Mouse (Mus musculus) forebrain, embryonic 14.5 days (tissue): ENCODE measurements around the gene Ceacam16. TPM values are rescaled to one million over a fixed set of nuclear protein-coding genes. Genes with fewer than 3 reads are reported as not detected.

Experiments used
- ATAC-seq: fragments of 200-750 bp; cut with Nextera tagmentation; 2 replicates; pipeline ENCODE4 v1.8.0; 2017; ENCODE audit warnings: mild to moderate bottlenecking, moderate library complexity
- DNase-seq: peaks from one replicate; pipeline ENCODE4 v3.0.0-alpha.2; 2015; ENCODE audit warnings: low spot score
- H3K27ac ChIP-seq: fragments of 300-500 bp; sonication (generic); 2 replicates; pipeline ENCODE4 v1.5.1; 2014; ENCODE audit warnings: low read depth, mild to moderate bottlenecking, control low read depth, low read length, moderate library complexity
- H3K27me3 ChIP-seq: fragments of 300-500 bp; sonication (generic); replicated peaks from 2 replicates; pipeline ENCODE4 v1.6.1; 2014; ENCODE audit warnings: low read length, control low read depth, mixed read lengths; ENCODE audit not compliant: control insufficient read depth, insufficient read depth
- H3K36me3 ChIP-seq: fragments of 300-500 bp; sonication (generic); 2 replicates; pipeline ENCODE4 v1.6.1; 2014; ENCODE audit warnings: low read length, control low read depth; ENCODE audit not compliant: control insufficient read depth, insufficient read depth
- H3K4me1 ChIP-seq: fragments of 300-500 bp; sonication (generic); 2 replicates; pipeline ENCODE4 v1.6.1; 2014; ENCODE audit warnings: antibody characterized with exemption, low read length, control low read depth; ENCODE audit not compliant: control insufficient read depth, insufficient read depth
- H3K4me2 ChIP-seq: fragments of 300-500 bp; sonication (generic); 2 replicates; pipeline ENCODE4 v1.6.1; 2014; ENCODE audit warnings: mild to moderate bottlenecking, control low read depth, low read length
- H3K4me3 ChIP-seq: fragments of 300-500 bp; sonication (generic); 2 replicates; pipeline ENCODE4 v1.5.1; 2014; ENCODE audit warnings: low read depth, low read length, control low read depth
- H3K9ac ChIP-seq: fragments of 300-500 bp; sonication (generic); 2 replicates; pipeline ENCODE4 v1.6.1; 2014; ENCODE audit warnings: mild to moderate bottlenecking, low read length, control low read depth, moderate library complexity
- H3K9me3 ChIP-seq: fragments of 300-500 bp; sonication (generic); replicated peaks from 2 replicates; pipeline ENCODE4 v1.6.1; 2016; ENCODE audit warnings: low read length, control low read depth, mixed read lengths; ENCODE audit not compliant: control insufficient read depth
- WGBS: fragments of 180-500 bp; shearing (Covaris S2); extraction: QIAGEN DNeasy Blood & Tissue Kit; methylation state at CpG from one replicate; pipeline ENCODE4 v1.1.7; 2014; 5-methylcytosine and 5-hydroxymethylcytosine counted together
- polyA plus RNA-seq: library from polyadenylated mRNA; unstranded; fragments of >200 nt; fragmentation: Nextera tagmentation; extraction: Ambion mirVana; gene quantifications from 2 replicates; pipeline ENCODE4 v1.2.1, GENCODE M21; 2014

The Ceacam16 gene
- polyA plus RNA-seq, 1 experiment from 2014 or later, result not detected

- Histone ChIP-seq H3K4me1 (0 out of 2 replicates have a peak, but pooled peaks cover 2% of the 10 kb centered on the region), H3K27me3 (peaks cover 48% of the 10 kb centered on the region), H3K9me3 (no peaks in the 10 kb centered on the region), H3K4me2 (no peak overlapping the region), H3K9ac (no peak overlapping the region), H3K27ac (no peak overlapping the region), H3K4me3 (no peak overlapping the region), H3K36me3 (no peaks in the 10 kb centered on the region)
- 82% methylated on average over 6 of the region's 6 CpGs for WGBS
- ATAC-seq (no peak), DNase-seq (no peak)
These were observed 47.4 kb downstream of the Ceacam16 start for GRCm38 (mm10) chr7:19813579-19814122.

- DNase-seq (no peak), ATAC-seq (no peak)
- Histone ChIP-seq H3K9me3 (no peaks in the 10 kb centered on the region), H3K36me3 (no peaks in the 10 kb centered on the region), H3K4me2 (no peak overlapping the region), H3K4me3 (no peak overlapping the region), H3K9ac (no peak overlapping the region), H3K27me3 (peaks cover 48% of the 10 kb centered on the region), H3K4me1 (0 out of 2 replicates have a peak, but pooled peaks cover 2% of the 10 kb centered on the region), H3K27ac (no peak overlapping the region)
- WGBS, result 81% methylated on average over 4 of the region's 4 CpGs
These were observed 47.9 kb downstream of the Ceacam16 start for GRCm38 (mm10) chr7:19813161-19813560.

GRCm38 (mm10) chr7:19811114-19811513 is 50.0 kb downstream of the Ceacam16 start:
- Histone ChIP-seq H3K36me3 (no peaks in the 10 kb centered on the region), H3K4me3 (peak overlapping the region; percentile 7; the same call in 1 of the 2 replicates), H3K9ac (no peak overlapping the region), H3K4me1 (0 out of 2 replicates have a peak, but pooled peaks cover 2% of the 10 kb centered on the region), H3K27me3 (peaks cover 39% of the 10 kb centered on the region), H3K9me3 (no peaks in the 10 kb centered on the region), H3K4me2 (peak overlapping the region; percentile 34), H3K27ac (no peak overlapping the region)
- peak; percentile 35 for DNase-seq
- ATAC-seq, result peak; percentile 40
- WGBS, result 2% methylated on average over 22 of the region's 22 CpGs

GRCm38 (mm10) chr7:19809369-19809768 is 51.7 kb downstream of the Ceacam16 start:
- 0 out of 2 replicates have a peak, but pooled peaks cover 2% of the 10 kb centered on the region for H3K4me1 ChIP-seq
- no peaks in the 10 kb centered on the region for H3K9me3 ChIP-seq
- no peak overlapping the region for H3K27ac ChIP-seq
- H3K4me2 ChIP-seq, result peak overlapping the region; percentile 37
- H3K36me3 ChIP-seq, result no peaks in the 10 kb centered on the region
- DNase-seq (no peak), ATAC-seq (no peak)
- peaks cover 33% of the 10 kb centered on the region for H3K27me3 ChIP-seq
- peak overlapping the region; percentile 32; the same call in 1 of the 2 replicates for H3K9ac ChIP-seq
- H3K4me3 ChIP-seq, result no peak overlapping the region
- 2% methylated on average over 27 of the region's 27 CpGs for WGBS

GRCm38 (mm10) chr7:19806356-19806969 is 54.6 kb downstream of the Ceacam16 start:
- no peak for DNase-seq
- no peak overlapping the region for H3K4me2 ChIP-seq
- peaks cover 26% of the 10 kb centered on the region; the same call in 1 of the 2 replicates for H3K27me3 ChIP-seq
- no peaks in the 10 kb centered on the region for H3K36me3 ChIP-seq
- no peak overlapping the region for H3K9ac ChIP-seq
- no peak overlapping the region for H3K4me3 ChIP-seq
- no peaks in the 10 kb centered on the region for H3K9me3 ChIP-seq
- 0 out of 2 replicates have a peak, but pooled peaks cover 2% of the 10 kb centered on the region for H3K4me1 ChIP-seq
- ATAC-seq, result no peak
- H3K27ac ChIP-seq, result no peak overlapping the region
- WGBS, result 82% methylated on average over 8 of the region's 8 CpGs

- WGBS, result 17% methylated on average over 7 of the region's 7 CpGs
- Histone ChIP-seq H3K36me3 (no peaks in the 10 kb centered on the region), H3K27ac (no peak overlapping the region), H3K4me1 (no peaks in the 10 kb centered on the region), H3K27me3 (no peaks in the 10 kb centered on the region), H3K4me3 (no peak overlapping the region), H3K9me3 (no peaks in the 10 kb centered on the region), H3K9ac (no peak overlapping the region), H3K4me2 (no peak overlapping the region)
- DNase-seq, result peak; percentile 75
- no peak for ATAC-seq
These were observed 58.1 kb downstream of the Ceacam16 start for GRCm38 (mm10) chr7:19802995-19803394.

Other genes with a start within 250 kb of the Ceacam16 start
- gene Relb, start 231.9 kb downstream of the Ceacam16 start, polyA plus RNA-seq, result 2.8 and 3.0 TPM in 2 replicates
- 86.4 and 94.9 TPM in 2 replicates for gene Clptm1, start 196.3 kb downstream of the Ceacam16 start, polyA plus RNA-seq
- gene Apoc2, start 183.4 kb downstream of the Ceacam16 start, polyA plus RNA-seq, result not detected in 2 replicates
- gene Gm44805, start 179.9 kb downstream of the Ceacam16 start, polyA plus RNA-seq, result not detected in 2 replicates
- not detected in 2 replicates for gene Apoc4, start 179.8 kb downstream of the Ceacam16 start, polyA plus RNA-seq
- gene Apoc1, start 168.6 kb downstream of the Ceacam16 start, polyA plus RNA-seq, result 1.0 and 1.4 TPM in 2 replicates
- gene Apoe, start 162.1 kb downstream of the Ceacam16 start, polyA plus RNA-seq, result 261 and 304 TPM in 2 replicates
- 86.3 and 109 TPM in 2 replicates for gene Tomm40, start 145.9 kb downstream of the Ceacam16 start, polyA plus RNA-seq
- gene Nectin2, start 110.8 kb downstream of the Ceacam16 start, polyA plus RNA-seq, result 33.0 and 39.7 TPM in 2 replicates
- 5.8 and 7.6 TPM in 2 replicates for gene Bcam, start 90.3 kb downstream of the Ceacam16 start, polyA plus RNA-seq
- not detected in 2 replicates for gene Cblc, start 64.5 kb downstream of the Ceacam16 start, polyA plus RNA-seq
- gene Bcl3, start 38.5 kb downstream of the Ceacam16 start, polyA plus RNA-seq, result 0.75 TPM in 1 of 2 replicates, not detected in the other
- gene Gm19345, start 9.3 kb downstream of the Ceacam16 start, polyA plus RNA-seq, result 5.6 and 7.1 TPM in 2 replicates
- not detected in 2 replicates for gene Ceacam19, start 26.7 kb upstream of the Ceacam16 start, polyA plus RNA-seq
- gene Pvr, start 59.9 kb upstream of the Ceacam16 start, polyA plus RNA-seq, result 3.2 and 5.0 TPM in 2 replicates
- gene Igsf23, start 89.5 kb upstream of the Ceacam16 start, polyA plus RNA-seq, result not detected in 2 replicates
- not detected in 2 replicates for gene Ceacam20, start 104.1 kb upstream of the Ceacam16 start, polyA plus RNA-seq
- gene Nlrp9b, start 130.2 kb upstream of the Ceacam16 start, polyA plus RNA-seq, result not detected in 2 replicates
- not detected in 2 replicates for gene Vmn1r91, start 238.4 kb upstream of the Ceacam16 start, polyA plus RNA-seq